Mouse (Mus musculus): ENCODE results near the gene Rhbdf2.
"Not testable (repeated sequence)": the region's sequence is repeated elsewhere in the genome, so short reads cannot be mapped to it uniquely, and the experiment has no call there.

Rhbdf2 gene

GRCm38 (mm10) chr11:116643579-116644224 is 16.9 kb upstream of the Rhbdf2 start:
- no peak for DNase-seq (ENCODE audit: low spot score in 2 of 2)

GRCm38 (mm10) chr11:116642681-116643578 is 16.1 kb upstream of the Rhbdf2 start:
- peak; percentile 67 to 83 for DNase-seq (ENCODE audit: low spot score in 2 of 2)

- DNase-seq (ENCODE audit: low spot score in 2 of 2) = no peak
These were observed 14.9 kb upstream of the Rhbdf2 start for GRCm38 (mm10) chr11:116641731-116642130.

GRCm38 (mm10) chr11:116641168-116641567 is 14.3 kb upstream of the Rhbdf2 start:
- peak in 1 of 2 experiments; percentile 46 for DNase-seq (ENCODE audit: low spot score in 2 of 2)

GRCm38 (mm10) chr11:116636607-116637006 is 9.8 kb upstream of the Rhbdf2 start:
- DNase-seq (ENCODE audit: low spot score in 2 of 2) = not testable (repeated sequence)

- DNase-seq (ENCODE audit: low spot score in 2 of 2) = no peak
These were observed 6.1 kb upstream of the Rhbdf2 start for GRCm38 (mm10) chr11:116632962-116633361.

- no peak for DNase-seq (ENCODE audit: low spot score in 2 of 2)
These were observed 3.5 kb upstream of the Rhbdf2 start for GRCm38 (mm10) chr11:116630171-116630965.

GRCm38 (mm10) chr11:116629472-116629871 is 2.7 kb upstream of the Rhbdf2 start:
- DNase-seq (ENCODE audit: low spot score in 2 of 2) = no peak

- DNase-seq (ENCODE audit: low spot score in 2 of 2) = peak; percentile 70 to 85
These were observed 1.9 kb upstream of the Rhbdf2 start for GRCm38 (mm10) chr11:116628712-116629111.

- DNase-seq (ENCODE audit: low spot score in 2 of 2) = peak in 1 of 2 experiments; percentile 63
These were observed 527 bp upstream of the Rhbdf2 start for GRCm38 (mm10) chr11:116627072-116628020.

- DNase-seq (ENCODE audit: low spot score in 2 of 2) = peak; percentile 56 to 71
These were observed 1.5 kb downstream of the Rhbdf2 start for GRCm38 (mm10) chr11:116625081-116626000.

- DNase-seq (ENCODE audit: low spot score in 2 of 2) = peak; percentile 88 to 89
These were observed 2.5 kb downstream of the Rhbdf2 start for GRCm38 (mm10) chr11:116624131-116624832.

- no peak for DNase-seq (ENCODE audit: low spot score in 2 of 2)
These were observed 3.3 kb downstream of the Rhbdf2 start for GRCm38 (mm10) chr11:116623281-116624124.

GRCm38 (mm10) chr11:116621258-116621704 is 5.5 kb downstream of the Rhbdf2 start:
- no peak for DNase-seq (ENCODE audit: low spot score in 2 of 2)

GRCm38 (mm10) chr11:116620559-116621253 is 6.1 kb downstream of the Rhbdf2 start:
- no peak for DNase-seq (ENCODE audit: low spot score in 2 of 2)

- no peak for DNase-seq (ENCODE audit: low spot score in 2 of 2)
These were observed 6.7 kb downstream of the Rhbdf2 start for GRCm38 (mm10) chr11:116620073-116620472.

GRCm38 (mm10) chr11:116619561-116619960 is 7.3 kb downstream of the Rhbdf2 start:
- no peak for DNase-seq (ENCODE audit: low spot score in 2 of 2)
